Mouse (Mus musculus) right cerebral cortex, adult 18-20 months (tissue): ENCODE measurements at regions not wholly inside any gene's neighbourhood (a gene's known extent, or its start where the extent isn't known, plus 50 kb on each side); places are given as distances from the start of the nearest gene placed in this dataset.

ENCODE experiments used
- DNase-seq: peaks from one replicate; pipeline ENCODE4 v3.0.0; 2022; ENCODE audit warnings: mixed read lengths

DNA sequence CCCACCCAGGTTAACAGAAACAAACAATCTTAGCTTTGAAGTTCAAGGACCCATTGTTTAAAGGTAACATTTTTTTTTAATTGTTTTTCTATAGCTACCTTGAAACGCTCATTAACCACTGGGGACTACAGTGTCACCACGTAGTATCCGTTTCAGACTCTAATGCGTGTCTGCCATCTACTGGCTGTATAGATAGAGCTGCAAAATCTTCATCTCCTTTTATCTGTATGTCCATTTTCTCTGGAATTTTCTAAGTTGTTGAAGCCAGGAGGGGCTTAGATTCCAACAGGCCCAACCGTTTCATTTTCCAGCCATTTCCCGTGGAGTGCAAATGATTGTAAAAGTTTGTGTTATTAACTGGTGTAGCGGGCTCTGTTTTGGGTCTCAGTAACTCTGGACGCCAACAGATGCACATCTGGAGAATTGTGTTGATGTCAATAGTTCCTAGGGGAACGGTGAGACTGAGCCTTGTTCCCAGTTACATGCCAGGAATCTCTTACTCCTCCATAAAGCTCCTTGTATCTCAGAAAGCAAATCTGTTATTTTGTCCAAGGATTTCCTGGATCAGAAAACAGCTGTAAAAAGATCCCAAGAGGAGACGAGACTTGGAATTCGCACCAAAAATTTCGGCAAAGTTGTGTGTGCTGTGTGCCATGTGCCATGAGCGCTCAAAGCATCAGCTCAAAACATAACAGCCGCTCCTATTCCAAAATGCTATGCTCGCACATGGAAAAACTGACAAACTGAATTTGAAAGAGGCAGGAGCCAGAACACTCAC, 158.8 kb upstream of the Phyhipl start:
- peak; percentile 38 for DNase-seq

GRCm38 (mm10) chr10:70809411-70809810, 153.6 kb upstream of the Phyhipl start:
- no peak for DNase-seq

GRCm38 (mm10) chr10:70806786-70807385, 151.1 kb upstream of the Phyhipl start:
- peak; percentile 56 for DNase-seq

DNA sequence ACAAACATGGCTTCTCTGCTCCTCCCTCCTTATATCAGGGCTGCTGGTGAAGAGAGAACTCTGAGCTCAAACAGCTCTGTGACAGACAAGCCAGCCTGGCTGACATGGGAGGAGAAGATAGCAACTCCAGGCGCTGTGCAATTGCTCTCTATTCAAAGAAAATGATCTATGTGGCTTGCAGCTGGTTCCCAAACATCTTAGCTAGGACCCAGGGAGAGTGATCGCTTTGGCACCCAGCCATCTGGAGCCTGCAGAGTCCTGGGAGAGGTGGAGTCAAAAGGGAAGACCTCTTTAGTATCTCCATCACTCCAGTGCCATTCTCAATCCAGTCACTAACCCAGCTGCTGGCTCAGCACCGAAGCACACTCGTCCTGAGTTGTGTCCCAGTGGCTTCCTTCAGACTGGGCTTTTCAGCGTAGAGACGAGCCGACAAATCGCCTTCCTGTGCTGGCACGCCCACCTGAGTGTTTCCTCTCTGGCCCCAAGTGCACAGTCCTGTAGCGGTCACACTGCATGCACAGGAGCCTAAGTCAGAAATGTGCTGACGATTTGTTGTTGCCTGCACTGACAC, 145.1 kb upstream of the Phyhipl start:
- DNase-seq = peak; percentile 19

DNA sequence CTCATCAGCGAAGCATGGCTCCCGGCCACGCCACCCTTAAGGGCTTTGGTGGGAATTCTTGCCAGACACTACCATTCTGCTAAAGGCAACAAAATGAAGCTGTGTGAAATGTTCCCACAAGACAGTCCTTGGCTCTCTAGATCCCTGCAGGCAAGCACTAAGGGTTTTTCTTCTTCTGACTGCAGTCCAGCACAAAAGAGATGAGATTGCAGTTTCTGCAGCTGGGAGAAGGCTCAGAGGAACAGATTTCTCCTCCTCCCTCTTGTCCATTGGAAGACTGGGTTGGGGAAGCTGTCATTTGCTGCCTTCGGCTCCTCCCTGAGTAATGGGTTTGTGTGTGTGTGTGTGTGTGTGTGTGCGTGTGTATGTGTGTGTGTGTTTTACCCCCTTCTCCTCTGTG, 144.1 kb upstream of the Phyhipl start:
- DNase-seq = peak; percentile 45

DNA sequence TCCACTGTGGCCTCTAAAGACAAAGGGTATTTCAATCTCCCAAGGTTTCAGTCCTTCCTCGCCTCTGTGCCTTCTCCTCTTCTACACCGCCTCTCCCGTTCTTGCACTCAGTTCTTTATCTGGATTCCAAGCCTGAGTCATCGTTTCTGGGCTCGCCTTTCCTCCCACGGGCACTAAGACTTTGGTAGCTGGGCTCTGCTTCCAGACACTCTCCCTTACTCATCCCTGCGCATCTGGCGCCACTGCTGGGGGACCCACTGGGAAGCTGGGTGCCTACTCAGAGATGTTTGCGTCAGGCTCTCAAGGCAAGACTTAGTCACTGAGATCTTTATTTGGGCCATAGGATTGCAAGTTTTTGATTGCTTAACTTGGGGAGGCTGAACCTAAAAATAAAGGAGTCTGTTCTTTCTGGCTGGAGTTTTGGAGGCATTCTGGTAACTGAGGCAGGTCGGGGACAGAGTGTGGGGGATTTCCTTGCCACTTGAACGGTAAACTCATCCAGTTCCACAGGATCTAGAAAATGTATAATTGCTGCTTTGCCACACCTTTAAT, 143.5 kb upstream of the Phyhipl start:
- peak; percentile 95 for DNase-seq

DNA sequence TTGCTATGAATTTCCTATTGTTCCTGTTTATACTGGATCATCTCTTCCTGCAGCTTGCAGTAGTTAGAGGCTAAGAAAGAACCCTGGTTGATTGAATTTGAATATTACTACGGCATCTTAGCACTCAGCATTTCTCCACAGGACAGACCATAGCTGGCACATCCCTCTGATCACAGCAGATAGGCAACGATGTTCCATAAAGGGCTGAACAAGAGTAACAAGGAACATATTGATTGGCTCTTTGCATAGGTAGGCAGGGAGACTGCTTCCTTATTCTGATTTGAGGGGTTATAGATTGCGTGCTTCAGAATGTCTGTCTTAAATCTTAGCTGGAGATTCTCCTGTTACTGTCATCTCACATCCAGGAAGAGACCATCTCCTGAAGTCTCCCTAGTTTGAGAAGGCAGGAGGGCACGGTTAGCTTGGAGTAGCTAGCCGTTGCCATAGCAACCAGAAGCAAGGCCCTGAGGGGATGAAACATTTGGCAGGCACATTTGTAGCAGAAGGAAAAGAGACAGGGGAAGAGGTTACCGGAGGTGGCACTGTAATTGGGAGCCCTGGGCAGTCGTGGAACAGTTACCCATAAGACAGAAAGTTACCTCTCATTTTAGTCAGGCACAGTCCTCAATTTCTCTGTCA, 133.2 kb upstream of the Phyhipl start:
- DNase-seq = peak; percentile 34

DNA sequence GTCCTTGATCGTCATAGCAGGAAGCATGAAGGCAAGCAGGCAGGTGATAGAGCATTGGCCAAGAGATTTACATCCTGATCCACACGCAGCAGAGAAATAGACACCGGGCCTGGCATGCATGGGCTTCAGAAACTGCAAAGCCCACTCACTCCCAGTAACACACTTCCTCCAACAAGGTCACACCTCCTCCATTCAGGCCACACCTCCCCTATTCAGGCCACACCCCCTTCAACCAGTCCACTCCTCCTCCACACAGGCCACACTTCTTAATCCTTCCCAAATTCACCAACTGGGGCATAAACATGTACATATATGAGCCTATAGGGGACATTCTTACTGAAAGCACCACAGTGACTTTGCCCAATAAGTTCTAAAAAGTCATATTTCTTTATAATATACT, 125.3 kb upstream of the Phyhipl start:
- DNase-seq = no peak

GRCm38 (mm10) chr10:70778596-70778995, 122.8 kb upstream of the Phyhipl start:
- DNase-seq = no peak

DNA sequence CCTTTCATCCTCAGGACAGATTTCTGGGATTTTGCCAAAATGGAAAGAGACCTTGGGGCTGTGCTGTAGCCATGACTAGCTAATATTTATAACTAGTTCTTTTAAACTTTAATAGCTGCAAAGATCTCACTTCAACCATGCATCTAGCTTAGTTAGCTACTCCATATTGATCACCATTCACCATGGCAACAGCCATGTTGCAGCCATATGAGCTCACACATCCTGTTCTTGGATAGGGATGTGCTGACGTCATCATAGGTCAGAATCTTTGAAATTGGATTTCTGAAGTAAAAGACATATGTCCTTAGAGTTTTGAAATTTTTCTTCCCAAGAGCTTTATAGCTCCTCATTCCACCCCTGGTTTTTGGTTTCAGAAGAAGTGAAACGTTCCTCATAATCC, 118.8 kb upstream of the Phyhipl start:
- DNase-seq = no peak

DNA sequence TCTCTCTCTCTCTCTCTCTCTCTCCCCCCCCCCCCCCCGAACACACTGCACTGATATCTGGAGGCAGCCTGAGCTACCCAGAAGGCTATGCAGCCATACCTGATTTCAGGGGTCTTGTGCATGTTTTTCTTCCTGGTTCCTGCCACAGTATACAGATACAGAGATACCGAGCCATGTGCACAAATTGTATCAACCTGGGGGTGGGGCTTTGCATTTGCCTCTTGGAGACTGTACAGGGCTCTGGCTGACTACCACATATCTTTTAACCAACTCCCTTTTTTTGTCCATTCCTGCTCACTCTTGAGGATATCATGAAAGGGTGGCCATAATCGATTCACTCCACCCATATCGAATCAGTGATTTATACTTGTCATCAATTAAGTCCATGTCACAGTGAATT, 118.4 kb upstream of the Phyhipl start:
- DNase-seq = no peak

DNA sequence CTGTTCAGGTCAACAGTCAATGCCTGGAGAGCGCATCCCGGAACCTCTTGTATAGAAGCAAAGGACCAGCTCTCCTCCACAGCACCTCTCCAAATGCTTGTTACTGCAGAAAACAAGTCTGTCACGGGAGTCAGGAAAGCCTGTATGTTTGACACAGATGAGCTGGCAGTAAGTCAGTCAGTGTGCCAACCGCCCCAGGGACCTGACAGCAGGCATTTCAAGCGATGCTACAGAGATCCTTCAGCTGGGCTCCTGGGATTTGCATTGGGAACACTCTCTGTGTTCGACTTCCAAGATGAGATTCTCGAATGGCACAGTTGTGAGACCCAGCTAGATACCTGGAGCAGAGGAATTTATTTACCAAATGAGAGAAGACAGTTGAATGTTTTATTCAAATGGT, 111.7 kb upstream of the Phyhipl start:
- no peak for DNase-seq

GRCm38 (mm10) chr10:70766869-70767268, 111.1 kb upstream of the Phyhipl start:
- no peak for DNase-seq

DNA sequence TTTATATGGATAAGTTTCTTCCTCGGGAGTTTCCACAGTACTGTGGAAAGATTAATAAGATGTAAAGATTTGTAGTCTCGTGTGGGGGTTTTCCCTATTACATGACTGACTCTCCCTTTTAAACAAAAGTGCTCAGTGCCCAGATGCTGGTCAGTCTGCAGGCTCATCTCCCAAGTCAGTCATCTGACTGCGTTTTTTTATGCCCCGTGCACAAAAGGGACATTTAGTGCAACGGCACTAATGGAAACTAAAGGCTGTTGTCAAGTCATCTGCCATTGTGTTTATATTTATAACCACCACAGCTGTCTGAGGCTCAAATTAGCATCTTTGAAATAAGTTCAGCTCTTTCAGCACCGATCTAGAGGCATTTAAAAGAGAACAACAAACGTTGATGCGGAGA, 110.7 kb upstream of the Phyhipl start:
- DNase-seq = peak; percentile 33

- no peak for DNase-seq
These were observed 107.4 kb upstream of the Phyhipl start for GRCm38 (mm10) chr10:70763206-70763605.

DNA sequence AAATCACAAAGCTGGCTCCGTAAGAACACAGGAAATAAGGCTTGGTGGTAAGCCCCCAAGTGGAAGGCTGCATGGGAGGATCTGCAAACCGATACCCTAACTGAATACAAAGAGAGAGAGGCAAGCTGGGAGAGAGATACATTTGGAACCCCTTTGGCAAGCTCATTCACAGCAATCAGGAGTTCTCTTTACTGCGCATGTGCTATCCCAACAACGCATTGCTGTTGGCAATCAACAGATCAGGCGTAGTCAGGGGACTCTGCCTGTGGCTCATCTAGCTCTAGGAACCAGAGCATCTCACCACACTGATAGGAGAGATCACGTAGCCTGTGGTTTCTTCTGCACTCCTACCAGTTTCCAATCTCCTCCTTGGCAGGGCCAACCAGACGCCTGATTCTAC, 103.9 kb upstream of the Phyhipl start:
- no peak for DNase-seq

GRCm38 (mm10) chr10:70751771-70752170, 96.0 kb upstream of the Phyhipl start:
- no peak for DNase-seq

DNA sequence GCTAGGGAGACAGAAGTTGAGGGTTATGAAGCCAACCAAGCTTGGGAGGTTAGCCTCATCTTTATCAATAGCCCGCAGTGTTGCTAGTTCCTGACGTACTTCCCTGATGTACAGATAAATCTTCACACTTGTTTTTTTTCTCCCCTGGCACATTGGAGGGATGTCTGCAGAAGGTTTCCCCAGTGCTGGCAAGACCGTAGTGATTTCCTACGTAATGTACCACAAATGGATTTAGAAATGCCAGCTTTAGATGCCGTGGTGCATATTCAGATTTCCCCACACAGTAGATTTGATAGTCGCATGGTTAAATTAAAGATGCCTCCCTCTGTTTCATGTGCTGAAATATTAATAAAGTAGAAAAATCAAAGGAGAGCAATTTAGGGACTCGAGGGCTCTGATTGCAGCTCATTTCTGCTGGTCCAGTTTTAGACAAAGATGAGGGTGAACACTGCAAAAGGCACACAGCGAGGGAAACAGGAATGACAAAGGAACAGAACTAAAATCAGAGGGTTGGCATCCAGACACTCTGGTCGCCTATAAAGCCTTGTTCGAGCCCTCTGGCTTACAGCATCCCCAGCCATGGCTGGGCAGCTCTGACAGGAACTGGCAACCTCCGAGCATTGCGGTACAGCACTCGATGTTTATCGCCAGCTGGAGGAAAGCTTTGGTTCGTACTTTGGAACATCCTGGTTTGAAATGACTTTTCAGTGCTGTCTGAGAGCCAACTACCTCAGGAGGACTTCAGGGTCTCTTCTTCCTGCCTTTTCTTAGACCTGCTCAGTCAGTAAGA, 94.8 kb upstream of the Phyhipl start:
- DNase-seq = peak; percentile 34

DNA sequence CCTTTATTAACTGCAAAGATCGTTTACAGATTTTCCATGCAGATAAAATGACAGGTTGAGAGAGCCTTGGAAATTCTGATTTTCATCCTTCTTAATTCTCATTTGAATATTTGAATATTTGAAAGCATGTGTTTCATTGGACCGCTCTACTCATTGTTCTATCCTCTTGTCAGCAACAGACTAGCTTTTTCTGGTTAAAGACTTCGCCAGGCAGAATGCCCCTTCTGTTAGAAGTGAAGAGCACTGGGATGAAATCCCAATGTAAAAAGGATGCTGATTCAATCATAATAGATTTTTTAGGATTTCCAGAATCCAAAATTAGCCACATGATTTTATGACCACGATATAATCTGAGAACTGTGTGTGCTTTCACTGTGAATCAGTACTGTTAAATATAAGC, 90.8 kb upstream of the Phyhipl start:
- no peak for DNase-seq

DNA sequence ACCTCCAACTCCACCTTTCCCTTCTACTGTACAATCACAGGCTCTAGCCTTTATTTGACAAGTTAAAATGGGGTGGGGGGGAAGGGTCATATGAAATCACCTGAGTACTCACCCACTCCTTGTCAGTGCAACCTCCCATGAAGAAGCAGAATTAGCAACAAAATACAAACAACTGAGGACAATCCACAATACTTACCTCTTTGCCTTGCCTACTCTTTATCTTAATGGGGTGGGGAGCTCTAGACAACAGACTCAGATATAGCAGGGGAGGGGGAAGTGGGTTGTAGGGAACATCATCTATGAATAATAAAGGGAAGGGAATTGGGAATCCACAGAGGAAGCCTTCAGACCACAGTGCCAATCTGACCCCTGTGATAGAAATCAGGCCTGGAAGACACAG, 86.1 kb upstream of the Phyhipl start:
- DNase-seq = no peak

DNA sequence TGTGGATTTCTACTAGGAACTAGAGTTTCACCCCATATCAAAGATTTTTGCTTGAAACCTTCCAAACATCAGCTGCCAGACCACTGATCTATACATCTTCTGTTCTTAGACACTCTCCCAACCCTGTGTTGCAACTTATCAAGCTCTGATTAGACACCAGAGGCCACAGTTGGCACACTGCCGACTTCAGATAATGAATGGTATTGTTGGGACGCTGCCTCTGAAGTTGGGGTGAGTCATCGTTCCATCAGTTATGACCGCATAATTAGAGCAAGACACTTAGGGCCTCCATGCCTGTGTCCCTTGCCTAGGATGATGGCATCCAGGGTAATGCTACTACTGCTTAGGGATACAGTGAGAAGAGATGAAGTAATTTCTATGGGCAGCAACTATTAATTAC, 84.3 kb upstream of the Phyhipl start:
- DNase-seq = peak; percentile 51

DNA sequence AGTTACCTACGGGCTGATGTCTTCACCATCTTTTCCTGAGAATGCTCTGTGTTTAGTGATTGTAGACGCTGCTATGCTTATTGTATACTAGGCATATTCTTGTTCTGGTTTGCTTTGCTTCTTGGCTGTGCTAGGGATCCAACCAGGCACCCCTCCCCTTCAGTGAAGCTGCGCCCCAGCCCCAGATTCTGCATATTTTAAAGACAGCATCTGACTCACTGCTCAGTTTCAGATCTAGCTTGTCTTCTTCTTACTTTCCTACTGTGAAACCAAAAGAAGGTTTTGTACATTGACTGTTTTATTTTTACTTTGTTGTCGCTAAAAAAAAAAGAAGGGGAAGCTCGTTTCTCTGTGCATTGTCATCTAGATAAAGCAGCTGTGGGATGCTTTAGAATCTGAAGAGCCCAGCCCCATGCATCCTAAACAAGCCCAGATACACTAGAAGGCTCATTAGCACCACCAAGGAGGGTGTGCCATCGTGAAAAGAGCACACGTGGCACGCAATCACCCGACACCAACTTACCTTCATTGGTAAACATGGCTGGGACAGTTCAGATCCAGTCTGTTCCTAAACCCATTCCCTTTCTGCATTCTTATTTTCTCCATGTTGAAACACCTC, 83.7 kb upstream of the Phyhipl start:
- no peak for DNase-seq
